Mouse (Mus musculus) kidney, postnatal 10 days (tissue): Measurements from ENCODE around the gene Haus7.
"Not testable (repeated sequence)": the region's sequence is repeated elsewhere in the genome, so short reads cannot be mapped to it uniquely, and the experiment has no call there.

Experiments used
- DNase-seq: peaks from one replicate; pipeline ENCODE4 v3.0.0; 2021; ENCODE audit warnings: mixed read lengths

Haus7 gene

DNA sequence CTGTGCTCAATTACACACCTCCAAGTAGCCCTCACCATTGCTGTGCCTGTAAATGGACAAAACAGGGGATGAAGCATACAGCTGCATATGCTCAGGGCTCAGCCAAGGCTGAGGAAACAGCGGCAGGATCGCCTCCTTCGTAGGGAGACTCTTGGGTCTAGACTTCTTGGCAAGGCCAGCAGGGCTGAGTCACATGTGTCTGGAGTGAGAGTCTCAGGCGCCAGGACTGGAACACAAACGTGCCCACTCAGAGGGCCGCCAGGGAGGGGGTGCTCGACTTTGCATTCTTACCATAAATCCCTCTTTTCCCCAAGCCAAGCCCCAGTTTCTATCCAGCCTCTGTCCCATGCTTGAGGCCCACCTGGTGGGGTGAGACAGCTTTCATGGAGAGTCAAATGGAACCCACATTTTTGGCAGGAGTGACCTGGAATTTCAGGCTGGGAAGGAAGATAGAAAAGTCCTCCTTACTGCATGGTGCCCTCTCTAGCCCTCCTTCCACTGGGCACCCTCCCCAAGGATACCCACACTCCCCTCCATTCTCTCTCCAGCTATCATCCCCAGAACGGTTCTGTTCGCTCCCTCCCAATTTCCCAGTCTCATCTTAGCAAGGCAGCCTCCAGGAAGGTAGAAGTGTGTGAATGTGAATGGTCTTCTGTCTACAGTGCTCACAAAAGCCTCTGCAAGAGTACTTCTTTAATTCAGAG lies 6.8 kb upstream of the Haus7 start:
- peak; percentile 49 for DNase-seq

DNA sequence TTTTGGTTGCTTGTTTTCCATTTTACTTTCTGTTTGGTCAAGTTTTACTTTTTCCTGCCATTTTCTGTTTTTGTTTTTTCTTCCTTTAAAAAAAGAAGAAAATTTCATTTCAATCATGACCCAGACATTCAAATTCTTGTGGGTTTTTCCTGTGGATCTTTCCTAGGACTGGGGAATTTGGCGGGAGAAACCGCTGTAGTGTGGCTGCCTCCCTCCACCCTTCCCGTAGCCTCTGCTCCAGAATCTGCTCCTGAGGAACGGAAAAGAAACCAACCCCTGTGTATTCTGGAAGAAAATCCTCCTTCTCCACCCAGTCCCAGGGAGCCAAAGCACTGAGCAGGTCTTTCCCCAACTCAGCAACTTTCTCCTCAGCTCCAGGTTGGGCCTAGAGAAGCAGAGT lies 1.9 kb upstream of the Haus7 start:
- no peak for DNase-seq

DNA sequence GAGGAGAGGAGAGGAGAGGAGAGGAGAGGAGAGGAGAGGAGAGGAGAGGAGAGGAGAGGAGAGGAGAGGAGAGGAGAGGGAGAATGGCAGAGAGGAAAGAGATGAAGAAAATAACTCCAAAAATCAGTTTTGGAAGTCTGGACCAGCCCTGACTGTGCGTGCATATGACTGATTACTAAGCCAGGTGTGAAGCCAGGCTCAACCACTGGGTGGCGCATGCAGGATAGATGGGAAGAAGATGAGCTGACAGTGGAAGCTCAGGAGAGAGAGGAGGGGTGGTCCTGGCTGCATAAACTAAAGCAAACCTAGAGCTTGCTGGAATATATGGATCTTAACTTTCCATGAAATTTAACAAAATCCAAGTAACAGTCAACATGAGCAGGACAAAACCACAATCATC lies 6.9 kb downstream of the Haus7 start:
- DNase-seq, result peak; percentile 82

DNA sequence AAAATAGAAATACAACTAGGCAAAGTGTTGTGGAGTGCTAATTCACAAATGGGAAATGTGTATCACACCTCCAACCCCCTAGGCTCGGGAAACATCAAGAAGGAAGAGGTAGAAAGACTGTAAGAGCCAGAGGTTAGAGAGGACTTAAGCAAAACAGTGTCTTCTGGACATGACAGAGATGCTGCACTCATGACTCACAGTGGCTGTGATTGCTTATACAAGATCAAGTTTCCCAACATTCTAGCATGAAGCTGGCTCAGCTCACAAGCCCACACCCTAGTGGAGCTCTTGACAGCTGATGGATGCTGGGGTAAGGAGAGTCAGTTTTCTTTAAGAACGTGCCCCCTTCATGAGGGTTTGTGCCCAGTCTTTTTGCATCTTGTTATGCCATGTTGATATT lies 17.4 kb downstream of the Haus7 start:
- no peak for DNase-seq

DNA sequence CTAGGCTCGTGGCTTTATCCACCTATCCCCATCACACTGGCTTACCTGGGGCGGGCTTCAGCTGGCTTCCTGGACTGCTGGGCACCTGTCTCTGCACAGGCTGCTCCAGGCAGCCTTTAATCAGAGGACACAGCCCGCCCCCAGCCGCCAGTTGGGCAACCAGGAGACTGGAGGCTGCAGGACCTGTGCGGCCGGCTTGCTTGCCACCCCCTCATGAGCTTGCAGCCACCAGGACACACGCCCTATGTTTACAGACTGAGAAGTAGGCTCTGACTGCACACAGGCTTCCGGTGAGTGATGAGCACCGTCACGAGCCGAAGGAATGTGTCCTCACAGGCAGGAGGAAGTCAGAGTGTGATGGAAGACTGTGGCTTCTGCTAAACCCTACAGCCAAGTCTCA lies 23.6 kb downstream of the Haus7 start, which contains the start of gene Trex2:
Trex2 (minus strand) TSS at position 93 of the 400 bp plus-strand sequence.
- DNase-seq, result no peak

DNA sequence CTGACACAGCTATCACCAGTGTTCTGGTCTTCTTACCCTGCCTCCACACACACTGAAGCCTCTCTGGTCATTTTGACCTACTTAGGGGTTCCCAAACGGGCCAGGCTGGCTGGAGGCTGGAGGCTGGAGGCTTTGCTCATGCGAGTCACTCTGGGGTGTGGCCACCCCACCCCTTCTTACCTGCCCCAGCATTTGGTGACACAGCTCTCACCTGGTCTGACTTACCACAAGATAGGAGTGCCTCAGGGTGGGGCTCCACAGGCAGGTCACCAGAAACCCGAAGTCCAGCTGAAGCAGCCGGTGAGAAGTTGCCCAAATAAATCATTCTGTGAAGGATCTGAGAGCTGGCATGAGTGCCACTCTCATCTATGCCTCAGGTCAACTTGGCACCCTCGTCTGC lies 26.0 kb downstream of the Haus7 start:
- DNase-seq, result no peak

DNA sequence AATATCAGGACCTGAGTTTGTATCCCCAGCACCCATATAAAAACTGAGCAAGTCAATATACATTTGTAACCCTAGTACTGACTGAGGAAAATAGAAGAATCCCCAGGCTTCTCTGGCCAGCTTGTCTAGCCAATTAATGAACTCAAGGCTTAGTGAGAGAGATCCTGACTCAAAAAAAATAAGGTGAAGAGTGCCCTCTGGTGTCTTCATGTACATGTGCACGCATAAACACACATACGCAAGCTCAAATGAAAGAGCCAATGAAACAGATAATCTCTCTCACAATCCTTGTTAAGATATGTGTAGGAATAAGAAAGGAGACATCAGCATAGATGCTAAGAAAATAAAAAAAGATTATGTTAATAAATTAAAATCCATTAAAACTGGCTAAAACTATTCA lies 28.8 kb downstream of the Haus7 start:
- no peak for DNase-seq

DNA sequence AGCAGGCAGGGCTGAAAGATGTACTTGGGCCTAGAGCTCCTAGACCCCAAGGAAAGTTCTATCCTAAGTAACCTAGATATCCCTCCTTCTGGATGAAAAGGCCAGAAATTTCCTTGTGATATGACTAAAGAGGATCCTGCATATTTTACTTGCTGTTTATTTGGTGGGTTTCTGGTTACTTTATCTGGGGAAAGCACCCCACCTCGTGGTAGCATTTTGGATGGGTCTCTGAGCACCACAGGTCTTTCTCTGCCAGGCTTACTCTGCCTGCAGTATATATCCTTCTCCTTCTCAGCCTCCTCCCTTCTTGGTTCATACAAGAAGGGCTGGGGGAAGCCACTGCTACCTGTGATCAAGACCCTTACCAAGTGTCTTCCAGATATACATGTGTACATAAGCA lies 46.1 kb downstream of the Haus7 start:
- no peak for DNase-seq

DNA sequence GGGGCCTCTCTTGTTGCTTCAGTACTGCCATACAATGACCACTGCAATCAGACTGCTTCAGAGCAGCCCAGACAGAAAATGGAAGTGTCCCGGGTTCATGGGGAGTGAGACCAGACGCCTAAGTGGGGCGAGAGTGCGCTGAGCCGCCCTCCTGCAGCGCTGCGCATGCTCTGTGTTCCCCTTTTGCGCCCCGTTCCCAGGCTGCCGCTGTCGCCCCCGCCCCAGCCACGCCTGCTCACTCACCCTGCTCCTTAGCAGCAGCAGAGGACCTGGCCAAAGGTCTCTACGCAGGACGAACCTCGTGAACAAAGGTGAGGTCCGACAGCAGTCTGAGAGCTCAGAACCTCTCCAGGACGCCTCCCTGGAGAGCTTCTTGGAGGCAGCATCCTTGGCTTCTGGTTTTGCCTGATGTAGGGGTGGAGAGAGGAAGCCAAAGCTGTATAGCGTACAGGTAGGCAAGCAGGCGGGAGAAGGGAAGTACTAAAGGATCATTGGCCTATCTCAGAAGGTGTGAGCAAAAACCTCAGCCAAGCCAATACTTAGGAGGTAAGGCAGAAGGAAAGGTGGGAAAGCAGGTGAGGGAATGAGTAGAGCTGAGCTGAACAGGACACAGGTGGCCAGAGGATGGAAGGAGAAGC lies 47.8 kb downstream of the Haus7 start, which contains the start of gene Zfp92:
Zfp92 (plus strand) TSS at position 217 of the 638 bp plus-strand sequence.
- peak; percentile 14 for DNase-seq

DNA sequence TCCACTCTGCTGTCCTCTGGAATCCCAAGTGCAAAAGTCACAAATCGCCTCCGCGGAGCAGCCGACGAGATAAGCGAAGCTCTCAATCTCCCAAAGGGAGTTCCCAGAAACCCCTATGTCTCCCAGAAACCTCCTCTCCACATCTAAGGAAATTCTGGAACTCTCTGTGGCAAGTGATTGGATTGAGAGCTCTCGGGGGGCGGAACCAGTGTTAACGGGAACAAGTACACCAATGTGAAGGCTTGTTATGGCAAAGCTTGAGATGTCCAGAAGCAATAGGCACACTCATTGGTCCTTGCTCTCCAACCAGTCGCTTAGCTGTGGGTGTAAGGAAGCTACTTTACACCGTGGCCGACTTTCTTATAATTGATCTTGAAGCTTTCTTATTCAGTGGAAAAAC lies 57.2 kb downstream of the Haus7 start:
- DNase-seq, result no peak

DNA sequence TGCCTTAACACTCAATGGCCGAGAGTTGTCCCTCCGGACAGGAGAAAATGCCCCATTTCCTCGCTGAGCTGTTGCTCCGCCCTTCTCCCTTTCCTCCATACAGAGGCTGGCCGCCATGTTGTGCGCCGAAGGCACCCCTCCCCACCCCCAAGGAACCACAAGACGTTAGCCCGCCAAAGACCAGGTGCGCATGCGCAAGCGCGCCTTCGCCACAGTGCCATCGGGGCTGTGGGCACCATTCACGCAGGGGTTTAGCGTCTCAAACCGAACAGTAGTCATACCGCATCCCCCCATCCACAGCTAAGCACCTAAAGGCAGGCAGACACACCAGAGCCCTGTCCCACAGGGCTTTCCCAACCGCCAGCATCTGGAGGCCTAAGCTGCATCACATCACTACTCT lies 57.9 kb downstream of the Haus7 start:
- no peak for DNase-seq

DNA sequence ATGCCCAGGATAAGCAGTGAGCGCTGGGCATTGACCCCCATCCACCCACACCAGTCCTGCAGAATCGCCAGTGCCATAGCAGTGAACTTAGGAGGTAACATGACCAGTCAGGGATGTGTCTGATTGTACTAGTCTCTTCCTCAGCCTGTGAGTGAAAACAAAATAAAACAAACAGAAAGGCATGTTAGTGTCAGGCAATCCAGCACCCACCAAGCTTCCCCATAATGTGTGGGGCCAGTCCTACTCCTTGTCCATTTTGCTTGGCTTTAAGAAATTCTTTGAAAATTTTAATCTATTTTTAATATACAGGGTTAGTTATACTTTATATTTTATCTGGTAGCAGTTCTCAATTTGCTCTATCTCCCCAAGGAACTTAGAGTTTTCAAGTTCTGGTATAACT lies 60.2 kb downstream of the Haus7 start, which contains the start of gene Gm18336:
Gm18336 (minus strand) TSS at position 101 of the 400 bp plus-strand sequence.
- not testable (repeated sequence) for DNase-seq

DNA sequence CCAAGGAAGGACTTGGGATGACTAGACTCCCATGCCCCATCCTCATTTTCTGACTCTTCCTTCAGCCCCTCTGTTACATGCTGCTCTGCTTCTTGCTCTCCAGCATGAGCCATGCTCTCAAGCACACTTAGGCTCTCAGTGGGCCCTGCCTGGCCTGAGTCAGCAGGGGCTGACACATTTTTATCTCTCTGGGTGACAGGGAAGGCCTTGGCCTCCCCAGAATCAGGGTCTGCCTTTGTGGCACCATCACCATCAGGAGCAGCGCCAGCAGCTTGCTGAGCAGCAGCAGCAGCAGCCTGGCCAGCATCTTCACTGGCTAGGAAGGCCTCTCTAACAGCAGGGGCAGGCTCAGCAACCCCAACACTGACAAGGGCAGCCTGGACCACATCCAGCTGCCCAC lies 62.4 kb downstream of the Haus7 start:
- no peak for DNase-seq

DNA sequence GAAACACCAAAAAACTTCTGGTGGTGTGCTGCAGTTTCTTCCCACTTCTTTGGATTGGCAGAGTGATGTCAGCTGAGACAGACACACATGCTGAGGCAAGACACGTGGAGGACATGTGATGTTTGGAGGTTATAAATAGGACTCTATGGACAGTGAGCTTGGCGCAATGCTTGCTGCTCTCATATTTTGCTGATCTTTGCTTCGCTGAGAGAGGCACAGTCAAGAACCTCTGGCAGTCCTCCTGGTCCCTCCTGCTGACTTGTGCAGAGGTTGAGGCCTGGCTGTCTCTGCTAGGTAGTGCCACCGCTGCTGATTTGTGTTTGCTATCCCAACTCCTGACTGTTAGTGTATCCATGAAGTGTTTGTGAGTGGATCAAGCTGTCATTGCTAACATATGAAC lies 67.4 kb downstream of the Haus7 start:
- no peak for DNase-seq
